In genomic region chrX:143012334-143012733, GRCm38 (mm10) we compare ENCODE assay signal across 23 mouse cellular contexts. TPM values are rescaled to one million over a fixed set of nuclear protein-coding genes. Genes with fewer than 3 reads are reported as not detected.
DNase-seq lines count a peak whose midpoint lies in the region; ATAC-seq and TF ChIP-seq lines count a peak whose summit lies in the region.
"Had no signal": no experiment of that assay in that cellular context is flagged by ENCODE, and none has a peak within 500 bp of the region (broad histone marks: within the 10 kb centered on the region; RNA-seq: fewer than 3 reads in every experiment).

No protein-coding gene starts in this region.

- H3K9me3 ChIP-seq in liver, embryonic 11.5 days (ENCODE audit: control insufficient read depth, low read length), result no peaks in the 10 kb centered on the region
- H3K9me3 ChIP-seq in liver, embryonic 14.5 days (ENCODE audit: control insufficient read depth, low read length), result no peaks in the 10 kb centered on the region
- no peaks in the 10 kb centered on the region for H3K9me3 ChIP-seq in forebrain, embryonic 10.5 days
- H3K9me3 ChIP-seq: embryonic facial prominence, embryonic 13.5 days; forebrain, embryonic 15.5 days; G1E; heart, embryonic 10.5 days; hindbrain, embryonic 13.5 days had no signal

- peaks cover 4% of the 10 kb centered on the region; the same call in 1 of the 2 replicates for H3K27me3 ChIP-seq in liver, embryonic 11.5 days (replicated peaks; ENCODE audit: control insufficient read depth, insufficient read depth, low read length)
- no peaks in the 10 kb centered on the region for H3K27me3 ChIP-seq in liver, embryonic 14.5 days (ENCODE audit: control insufficient read depth, insufficient read depth, low read length)
- H3K27me3 ChIP-seq in forebrain, embryonic 10.5 days (ENCODE audit: poor library complexity, severe bottlenecking), result peaks cover 93% of the 10 kb centered on the region
- H3K27me3 ChIP-seq: forebrain, embryonic 15.5 days had no signal

- no peak for DNase-seq in liver, embryonic 11.5 days (ENCODE audit: low spot score)
- DNase-seq in liver, result no peak
- DNase-seq in liver, embryonic 14.5 days (ENCODE audit: low read depth in 3 of 3, low spot score in 3 of 3), result no peak
- no peak for DNase-seq in forebrain, embryonic 10.5 days (ENCODE audit: extremely low spot score, low spot score)
- DNase-seq in right cerebral cortex, postnatal 14 days, result no peak
- no peak for DNase-seq in spleen, postnatal 14 days (ENCODE audit: low spot score in 2 of 2)
- DNase-seq: adrenal gland, postnatal 14 days; B cell, adult 2 months; cerebellum, adult 11-12 months; cerebellum, adult 9-10 months; cerebellum, postnatal 36 days; gastrocnemius, postnatal 10 days; heart, adult 18-20 months; heart, postnatal 10 days had no signal

- H3K4me2 ChIP-seq in liver, embryonic 11.5 days, result no peak overlapping the region
- H3K4me2 ChIP-seq in liver, embryonic 14.5 days (ENCODE audit: low read depth), result peak overlapping the region; percentile 53
- H3K4me2 ChIP-seq: embryonic facial prominence, embryonic 13.5 days; forebrain, embryonic 15.5 days; hindbrain, embryonic 13.5 days had no signal

- no peaks in the 10 kb centered on the region; the same call in none of the 2 replicates for H3K4me1 ChIP-seq in liver, embryonic 11.5 days (replicated peaks; ENCODE audit: control insufficient read depth, insufficient read depth, low read length)
- peaks cover 28 to 31% of the 10 kb centered on the region in 2 experiments for H3K4me1 ChIP-seq in liver, embryonic 14.5 days (replicated peaks; ENCODE audit: control insufficient read depth in 2 of 2, insufficient read depth in 2 of 2, low read length in 1 of 2)
- no peaks in the 10 kb centered on the region for H3K4me1 ChIP-seq in forebrain, embryonic 10.5 days
- H3K4me1 ChIP-seq: embryonic facial prominence, embryonic 13.5 days; forebrain, embryonic 15.5 days; heart, embryonic 10.5 days; hindbrain, embryonic 13.5 days had no signal

- no peak overlapping the region for H3K9ac ChIP-seq in liver, embryonic 11.5 days (ENCODE audit: low read depth, low read length)
- peak overlapping the region; percentile 28; the same call in 1 of the 2 replicates for H3K9ac ChIP-seq in liver, embryonic 14.5 days (replicated peaks)
- H3K9ac ChIP-seq: embryonic facial prominence, embryonic 13.5 days; forebrain, embryonic 15.5 days; hindbrain, embryonic 13.5 days had no signal

- H3K4me3 ChIP-seq in liver, embryonic 11.5 days (ENCODE audit: low read depth, low read length), result no peak overlapping the region
- no peak overlapping the region for H3K4me3 ChIP-seq in liver, embryonic 14.5 days (ENCODE audit: insufficient read depth in 1 of 2, low read depth in 2 of 2, low read length in 2 of 2)
- H3K4me3 ChIP-seq in forebrain, embryonic 10.5 days, result no peak overlapping the region
- H3K4me3 ChIP-seq: embryonic facial prominence, embryonic 13.5 days; forebrain, embryonic 15.5 days; heart, embryonic 10.5 days; hindbrain, embryonic 13.5 days had no signal

- peak; percentile 74 for ATAC-seq in liver, embryonic 11.5 days (replicated peaks; ENCODE audit: low FRiP score)
- ATAC-seq in liver, embryonic 14.5 days (ENCODE audit: insufficient read depth), result peak; percentile 68
- peak; percentile 60 for ATAC-seq in megakaryocyte progenitor cell, adult 5-6 weeks (replicated peaks; ENCODE audit: poor library complexity)
- ATAC-seq: activated CD4-positive, CD25-positive, alpha-beta regulatory T cell, adult 4 months; CD4-positive, CD25-positive, alpha-beta regulatory T cell, adult 4 months; forebrain, embryonic 15.5 days; Patski had no signal

- TF ChIP-seq EP300 in liver, embryonic 14.5 days (IDR thresholded peaks at IDR 0.05; ENCODE audit: low read depth), result no peak

- H3K36me3 ChIP-seq in liver, embryonic 11.5 days (ENCODE audit: control insufficient read depth, insufficient read depth, low read length), result no peaks in the 10 kb centered on the region
- H3K36me3 ChIP-seq in liver, embryonic 14.5 days (replicated peaks; ENCODE audit: control insufficient read depth, insufficient read depth, low read depth), result no peaks in the 10 kb centered on the region
- no peaks in the 10 kb centered on the region for H3K36me3 ChIP-seq in forebrain, embryonic 10.5 days (replicated peaks)
- H3K36me3 ChIP-seq: embryonic facial prominence, embryonic 13.5 days; forebrain, embryonic 15.5 days; G1E; heart, embryonic 10.5 days; hindbrain, embryonic 13.5 days had no signal

- 0 out of 2 replicates have a peak overlapping the region, but pooled peaks have one; percentile 19 for H3K27ac ChIP-seq in liver, embryonic 11.5 days (ENCODE audit: low read depth, low read length)
- H3K27ac ChIP-seq in liver, embryonic 14.5 days, result peak overlapping the region; percentile 80
- H3K27ac ChIP-seq in forebrain, embryonic 10.5 days, result no peak overlapping the region
- H3K27ac ChIP-seq: embryonic facial prominence, embryonic 13.5 days; forebrain, embryonic 15.5 days; heart, embryonic 10.5 days; hindbrain, embryonic 13.5 days had no signal

- WGBS in liver, embryonic 11.5 days, result 57% methylated on average over 3 of the region's 3 CpGs
- 20% methylated on average over 3 of the region's 3 CpGs for WGBS in liver, embryonic 14.5 days (ENCODE audit: insufficient replicate concordance)
- 85% methylated on average over 3 of the region's 3 CpGs for WGBS in forebrain, embryonic 10.5 days

- no peak for TF ChIP-seq CTCF in liver, embryonic 14.5 days (IDR thresholded peaks at IDR 0.05; ENCODE audit: low read depth)

RNA-seq across cellular contexts. Expression of gene Ammecr1, which starts 45.8 kb away (rescaled TPM):
- polyA plus RNA-seq in liver, embryonic 11.5 days (2014; fragmentation: Nextera tagmentation; extraction: Ambion mirVana), result 28.6 and 29.2 TPM in 2 replicates
- 3.2 and 5.0 TPM in 2 replicates for polyA plus RNA-seq in liver, embryonic 14.5 days (2012; rRNA removed)
- 12.8 and 14.8 TPM in 2 replicates for polyA plus RNA-seq in liver, embryonic 14.5 days (2014; fragmentation: Nextera tagmentation; extraction: Ambion mirVana)
- total RNA-seq in megakaryocyte progenitor cell, adult 5-6 weeks (2015), result 26.4 and 28.5 TPM in 2 replicates
- 11.1 and 13.1 TPM in 2 replicates for total RNA-seq in megakaryocyte progenitor cell, adult 5-6 weeks (2017)
- 8.8 and 9.4 TPM in 2 replicates for polyA plus RNA-seq in forebrain, embryonic 10.5 days (2016; fragmentation: Nextera tagmentation; extraction: Ambion mirVana)
